Mouse (Mus musculus) forebrain, embryonic 15.5 days (tissue): ENCODE measurements around the gene Psmb5. TPM values are rescaled to one million over a fixed set of nuclear protein-coding genes. Genes with fewer than 3 reads are reported as not detected.

ENCODE experiments used
- ATAC-seq: fragments of 200-750 bp; cut with Nextera tagmentation; replicated peaks from 2 replicates; pipeline ENCODE4 v1.8.0; 2017; ENCODE audit warnings: mild to moderate bottlenecking, moderate TSS enrichment, moderate library complexity
- H3K27ac ChIP-seq: fragments of 300-500 bp; sonication (generic); replicated peaks from 2 replicates; pipeline ENCODE4 v1.5.1; 2015; ENCODE audit warnings: mild to moderate bottlenecking, inconsistent platforms
- H3K27me3 ChIP-seq: fragments of 300-500 bp; sonication (generic); 2 replicates; pipeline ENCODE4 v1.6.1; 2015; ENCODE audit warnings: inconsistent platforms
- H3K36me3 ChIP-seq: fragments of 300-500 bp; sonication (generic); 2 replicates; pipeline ENCODE4 v1.6.1; 2015; ENCODE audit warnings: mild to moderate bottlenecking, inconsistent platforms
- H3K4me1 ChIP-seq: fragments of 300-500 bp; sonication (generic); 2 replicates; pipeline ENCODE4 v1.6.1; 2015; ENCODE audit warnings: inconsistent platforms
- H3K4me2 ChIP-seq: fragments of 300-500 bp; sonication (generic); replicated peaks from 2 replicates; pipeline ENCODE4 v1.6.1; 2015; ENCODE audit warnings: mild to moderate bottlenecking, inconsistent platforms
- H3K4me3 ChIP-seq: fragments of 300-500 bp; sonication (generic); 2 replicates; pipeline ENCODE4 v1.5.1; 2015; ENCODE audit warnings: mild to moderate bottlenecking, inconsistent platforms
- H3K9ac ChIP-seq: fragments of 300-500 bp; sonication (generic); replicated peaks from 2 replicates; pipeline ENCODE4 v1.6.1; 2015; ENCODE audit warnings: mild to moderate bottlenecking, inconsistent platforms
- H3K9me3 ChIP-seq: fragments of 300-500 bp; sonication (generic); 2 replicates; pipeline ENCODE4 v1.6.1; 2016; ENCODE audit warnings: inconsistent platforms
- WGBS: fragments of 180-500 bp; shearing (Covaris S2); methylation state at CpG from one replicate; pipeline ENCODE4 v1.1.7; 2015; ENCODE audit warnings: mixed read lengths; 5-methylcytosine and 5-hydroxymethylcytosine counted together
- polyA plus RNA-seq: library from polyadenylated mRNA; unstranded; fragments of >200 nt; fragmentation: Nextera tagmentation; extraction: Ambion mirVana; gene quantifications from 2 replicates; pipeline ENCODE4 v1.2.1, GENCODE M21; 2015

Gene Psmb5
- 430 and 444 TPM in 2 replicates for polyA plus RNA-seq

GRCm38 (mm10) chr14:54617897-54618365 is at the start of gene Psmb5:
Gene Psmb5 (minus strand): TSS chr14:54618022.
- WGBS: under 1% methylated on average over 25 of the region's 25 CpGs
- H3K27ac ChIP-seq: peak within 1 kb of the TSS; percentile 83
- peaks cover 6% of the 10 kb centered on the region for H3K36me3 ChIP-seq
- peaks cover 18% of the 10 kb centered on the region for H3K4me1 ChIP-seq
- peak; percentile 90 for ATAC-seq
- no peaks in the 10 kb centered on the region for H3K9me3 ChIP-seq
- H3K4me3 ChIP-seq: peak within 1 kb of the TSS; percentile 91
- H3K9ac ChIP-seq: peak within 1 kb of the TSS; percentile 93
- H3K27me3 ChIP-seq: no peaks in the 10 kb centered on the region
- H3K4me2 ChIP-seq: peak within 1 kb of the TSS; percentile 75

GRCm38 (mm10) chr14:54664477-54665222 is 46.8 kb upstream of the Psmb5 start:
- H3K9me3 ChIP-seq: no peaks in the 10 kb centered on the region
- H3K9ac ChIP-seq: no peak overlapping the region
- no peak for ATAC-seq
- H3K27ac ChIP-seq: no peak overlapping the region
- 94% methylated on average over 10 of the region's 10 CpGs for WGBS
- no peaks in the 10 kb centered on the region for H3K4me1 ChIP-seq
- H3K4me3 ChIP-seq: no peak overlapping the region
- H3K36me3 ChIP-seq: peaks cover 87% of the 10 kb centered on the region
- H3K27me3 ChIP-seq: no peaks in the 10 kb centered on the region
- H3K4me2 ChIP-seq: no peak overlapping the region

DNA sequence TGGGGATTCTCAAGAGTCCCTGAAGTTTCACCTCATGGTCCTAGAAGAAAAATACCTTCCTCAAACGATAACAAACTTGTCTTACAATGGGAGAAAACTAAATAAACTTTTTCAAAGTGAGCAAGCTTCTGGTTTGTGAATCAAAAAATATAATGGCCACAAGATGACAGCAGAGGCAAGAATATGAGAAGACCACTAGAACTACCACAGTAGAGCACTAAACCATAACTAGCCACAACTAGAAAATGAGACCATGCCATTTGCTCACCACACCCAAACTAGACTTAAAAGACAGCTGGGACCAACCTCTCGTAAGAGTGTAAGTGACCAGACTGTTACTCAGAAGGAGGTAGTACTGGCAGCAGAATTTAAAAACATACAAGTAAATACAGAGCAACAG is 42.2 kb upstream of the Psmb5 start:
- H3K4me1 ChIP-seq: no peaks in the 10 kb centered on the region
- no peak for ATAC-seq
- H3K27me3 ChIP-seq: no peaks in the 10 kb centered on the region
- H3K27ac ChIP-seq: no peak overlapping the region
- no peak overlapping the region for H3K4me3 ChIP-seq
- no peak overlapping the region for H3K4me2 ChIP-seq
- no peaks in the 10 kb centered on the region for H3K9me3 ChIP-seq
- H3K36me3 ChIP-seq: peaks cover 88% of the 10 kb centered on the region
- no peak overlapping the region for H3K9ac ChIP-seq
- 95% methylated on average over 2 of the region's 2 CpGs for WGBS

DNA sequence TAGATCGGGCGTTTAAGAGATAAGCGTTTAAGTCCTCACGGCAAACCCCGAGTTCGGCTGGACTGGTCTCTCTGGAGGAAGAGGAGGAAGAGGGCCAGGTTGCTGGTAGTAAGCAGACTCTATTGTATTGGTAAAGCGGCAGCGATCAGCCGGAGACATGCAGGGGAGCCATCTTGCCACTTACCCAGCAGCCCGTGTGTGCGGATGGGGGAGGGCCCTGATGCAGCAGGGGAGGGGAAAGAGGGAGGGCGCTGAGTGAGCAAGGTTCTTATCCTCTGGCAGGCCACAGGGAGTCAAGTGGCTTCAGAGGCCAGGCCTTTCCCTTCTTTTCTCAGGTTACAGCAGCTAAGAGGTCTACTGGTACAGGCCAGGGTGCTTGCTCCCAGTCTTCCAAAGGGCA is 35.7 kb upstream of the Psmb5 start:
- WGBS: under 1% methylated on average over 12 of the region's 12 CpGs
- Histone ChIP-seq H3K4me3 (peak overlapping the region; percentile 70), H3K27ac (peak overlapping the region; percentile 86), H3K4me2 (peak overlapping the region; percentile 93), H3K4me1 (peaks cover 46% of the 10 kb centered on the region), H3K36me3 (peaks cover 60% of the 10 kb centered on the region), H3K27me3 (no peaks in the 10 kb centered on the region), H3K9me3 (no peaks in the 10 kb centered on the region), H3K9ac (peak overlapping the region; percentile 74)
- ATAC-seq: peak; percentile 81

- peaks cover 53% of the 10 kb centered on the region for H3K4me1 ChIP-seq
- peak overlapping the region; percentile 74 for H3K9ac ChIP-seq
- ATAC-seq: no peak; the same call in 1 of the 2 replicates
- H3K36me3 ChIP-seq: peaks cover 60% of the 10 kb centered on the region
- H3K27ac ChIP-seq: peak overlapping the region; percentile 86
- peak overlapping the region; percentile 93 for H3K4me2 ChIP-seq
- 0% methylated on average over 7 of the region's 7 CpGs for WGBS
- peak overlapping the region; percentile 70 for H3K4me3 ChIP-seq
- H3K9me3 ChIP-seq: no peaks in the 10 kb centered on the region
- no peaks in the 10 kb centered on the region for H3K27me3 ChIP-seq
Observed at GRCm38 (mm10) chr14:54652787-54653186, 35.0 kb upstream of the Psmb5 start.

DNA sequence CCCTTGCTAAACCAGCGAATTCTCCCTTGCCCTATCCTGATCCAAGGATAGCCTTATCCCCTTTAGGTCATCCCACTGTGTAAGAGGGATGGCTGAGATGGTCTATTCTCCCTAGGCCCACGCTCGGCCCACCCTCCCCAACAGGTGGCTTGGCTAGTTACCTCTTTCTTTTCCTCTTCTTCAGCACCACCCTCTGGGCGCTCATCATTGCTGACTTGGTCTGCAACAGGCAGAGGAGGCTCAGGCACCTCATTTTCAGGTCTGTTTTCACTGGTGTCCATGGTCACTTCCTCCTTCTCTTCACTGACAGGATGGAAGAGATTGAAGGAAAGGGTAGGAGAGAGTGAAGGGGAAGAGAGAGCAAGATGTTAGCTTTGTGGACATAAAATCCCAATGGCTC is 33.7 kb upstream of the Psmb5 start:
- Histone ChIP-seq H3K9me3 (no peaks in the 10 kb centered on the region), H3K4me1 (peaks cover 53% of the 10 kb centered on the region), H3K36me3 (peaks cover 60% of the 10 kb centered on the region), H3K27ac (peak overlapping the region; percentile 86), H3K9ac (no peak overlapping the region), H3K27me3 (no peaks in the 10 kb centered on the region), H3K4me2 (peak overlapping the region; percentile 93), H3K4me3 (0 out of 2 replicates have a peak overlapping the region, but pooled peaks have one; percentile 6)
- WGBS: 62% methylated on average over 4 of the region's 4 CpGs
- no peak for ATAC-seq

DNA sequence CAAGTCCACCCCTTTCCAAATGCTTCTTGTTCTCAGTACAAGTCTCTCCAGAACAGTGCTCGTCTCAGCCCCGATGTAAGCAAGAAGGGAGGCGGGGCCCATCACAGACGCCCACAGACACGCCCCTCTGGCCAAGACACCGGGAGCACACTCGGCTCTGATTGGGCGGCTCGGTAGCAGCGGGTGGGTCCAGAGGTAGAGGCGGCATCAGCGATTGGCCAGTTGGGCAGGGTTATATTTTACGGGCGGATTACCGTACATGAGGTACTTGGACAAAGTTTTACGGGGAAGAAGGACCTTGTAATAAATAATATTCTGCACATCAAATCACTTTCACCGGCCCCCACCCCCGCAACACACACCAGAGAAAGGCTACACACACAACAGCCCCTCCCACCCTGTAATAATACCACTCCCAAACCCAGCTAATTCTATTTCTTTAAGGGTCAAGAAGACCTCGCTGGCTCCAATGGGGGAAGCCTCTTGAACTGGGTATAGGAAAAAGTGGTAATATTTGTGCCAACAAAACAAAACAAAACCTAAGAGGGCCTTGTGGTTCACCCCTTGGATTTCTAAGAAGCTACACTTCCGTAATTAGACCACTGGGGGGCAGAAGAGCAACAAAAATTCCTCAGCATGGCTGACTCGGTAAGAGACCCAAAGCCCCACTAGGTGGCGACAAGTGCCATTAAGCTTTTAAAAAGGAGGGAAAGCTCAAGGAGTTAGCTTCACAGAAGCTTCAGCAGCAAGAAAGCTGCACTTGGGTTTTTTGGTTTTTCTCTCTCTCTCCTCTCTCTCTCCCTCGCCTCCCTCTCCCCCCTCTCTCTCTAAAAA is 33.0 kb upstream of the Psmb5 start:
- Histone ChIP-seq H3K9me3 (no peaks in the 10 kb centered on the region), H3K9ac (no peak overlapping the region), H3K36me3 (peaks cover 60% of the 10 kb centered on the region), H3K27me3 (no peaks in the 10 kb centered on the region), H3K27ac (peak overlapping the region; percentile 86; the same call in 1 of the 2 replicates), H3K4me3 (0 out of 2 replicates have a peak overlapping the region, but pooled peaks have one; percentile 6), H3K4me2 (peak overlapping the region; percentile 93), H3K4me1 (peaks cover 53% of the 10 kb centered on the region)
- WGBS: 64% methylated on average over 23 of the region's 23 CpGs
- ATAC-seq: peak; percentile 40

- Histone ChIP-seq H3K4me3 (no peak overlapping the region), H3K36me3 (peaks cover 83% of the 10 kb centered on the region), H3K27ac (no peak overlapping the region), H3K27me3 (no peaks in the 10 kb centered on the region), H3K9ac (no peak overlapping the region), H3K4me1 (peaks cover 46% of the 10 kb centered on the region), H3K4me2 (no peak overlapping the region), H3K9me3 (no peaks in the 10 kb centered on the region)
- WGBS: 82% methylated on average over 4 of the region's 4 CpGs
- no peak for ATAC-seq
Observed at GRCm38 (mm10) chr14:54647900-54648299, 30.1 kb upstream of the Psmb5 start.

DNA sequence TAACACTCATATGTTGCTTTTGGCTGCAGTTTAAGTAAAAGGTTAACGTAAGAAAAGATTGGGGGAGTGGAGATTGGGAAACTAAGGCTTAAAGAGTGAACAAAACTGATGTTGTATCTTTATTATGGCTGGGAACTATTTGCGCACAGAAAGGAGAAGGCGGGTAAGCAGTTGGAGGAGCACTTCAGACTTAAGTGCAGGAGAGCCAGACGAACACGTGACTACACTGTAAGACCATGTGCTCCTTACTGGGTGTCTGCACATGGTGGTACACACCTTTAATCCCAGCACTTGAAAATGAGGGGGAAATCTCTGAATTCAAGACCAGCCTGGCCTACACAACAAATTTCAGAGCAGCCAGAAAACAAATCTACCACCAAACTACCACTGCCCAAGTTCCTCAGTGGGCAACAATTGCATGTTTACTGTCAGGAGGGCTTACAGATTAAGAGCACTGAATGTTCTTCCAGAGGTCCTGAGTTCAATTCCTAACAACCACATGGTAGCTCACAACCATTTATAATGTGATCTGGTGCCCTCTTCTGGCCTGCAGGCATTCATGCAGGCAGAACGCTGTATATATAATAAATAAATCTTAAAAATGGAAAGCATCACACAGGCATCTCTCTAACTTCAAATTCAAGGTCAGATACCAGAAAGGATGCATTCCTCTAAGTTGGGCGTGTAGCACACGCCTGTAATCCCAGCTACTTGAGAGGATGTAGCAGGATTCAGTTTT is 29.2 kb upstream of the Psmb5 start:
- peaks cover 38% of the 10 kb centered on the region for H3K4me1 ChIP-seq
- peaks cover 91% of the 10 kb centered on the region for H3K36me3 ChIP-seq
- 91% methylated on average over 8 of the region's 8 CpGs for WGBS
- no peak overlapping the region for H3K4me3 ChIP-seq
- ATAC-seq: no peak
- no peaks in the 10 kb centered on the region for H3K9me3 ChIP-seq
- H3K9ac ChIP-seq: no peak overlapping the region
- H3K27me3 ChIP-seq: no peaks in the 10 kb centered on the region
- H3K27ac ChIP-seq: no peak overlapping the region
- no peak overlapping the region for H3K4me2 ChIP-seq

DNA sequence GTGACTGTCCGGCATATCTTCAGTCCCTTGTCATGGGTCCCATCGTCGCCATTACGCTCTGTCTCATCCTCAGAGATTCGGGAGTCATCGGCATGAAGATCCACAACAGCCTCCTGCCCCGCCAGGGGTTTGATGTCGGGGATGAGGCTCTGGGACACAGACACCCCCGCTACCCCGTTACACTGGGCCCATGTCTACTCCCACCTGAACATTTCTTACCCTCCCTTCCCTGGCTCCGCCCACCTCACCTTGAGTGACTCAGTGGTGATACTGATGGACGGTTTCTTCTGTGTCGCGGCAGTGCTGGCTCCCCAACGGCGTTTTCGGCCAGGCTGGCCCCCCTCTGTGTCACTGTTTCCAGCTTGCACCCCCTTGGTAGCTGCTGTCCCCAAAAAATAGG is 28.6 kb upstream of the Psmb5 start:
- ATAC-seq: no peak
- 95% methylated on average over 17 of the region's 17 CpGs for WGBS
- H3K4me3 ChIP-seq: no peak overlapping the region
- no peaks in the 10 kb centered on the region for H3K9me3 ChIP-seq
- H3K4me1 ChIP-seq: peaks cover 32% of the 10 kb centered on the region
- peaks cover 87% of the 10 kb centered on the region for H3K36me3 ChIP-seq
- H3K27ac ChIP-seq: no peak overlapping the region
- H3K9ac ChIP-seq: no peak overlapping the region
- H3K4me2 ChIP-seq: no peak overlapping the region
- no peaks in the 10 kb centered on the region for H3K27me3 ChIP-seq

DNA sequence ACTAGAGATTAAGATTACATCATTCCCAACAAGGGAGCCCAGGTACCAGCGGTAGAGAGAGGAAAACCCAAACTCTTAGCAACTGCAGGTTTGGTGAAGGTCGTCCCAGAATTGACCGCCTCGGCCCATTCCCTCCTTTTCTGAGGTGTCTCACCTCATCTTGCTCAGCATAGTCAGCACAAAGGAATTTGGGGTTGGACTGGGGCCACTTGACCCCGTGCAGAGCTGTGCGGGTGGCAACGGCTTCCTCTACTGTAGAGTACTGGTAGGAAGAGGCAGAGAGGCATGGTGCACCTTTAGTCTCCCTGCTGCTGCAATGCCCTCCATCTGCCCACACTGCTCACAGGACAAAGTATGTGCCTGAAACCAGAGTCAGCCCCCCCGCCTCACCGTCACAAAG is 26.5 kb upstream of the Psmb5 start:
- WGBS: 86% methylated on average over 9 of the region's 9 CpGs

More for the DNA sequence above, 26.5 kb upstream of the Psmb5 start:
- H3K9ac ChIP-seq: no peak overlapping the region
- H3K4me3 ChIP-seq: no peak overlapping the region
- no peak overlapping the region for H3K27ac ChIP-seq
- peaks cover 69% of the 10 kb centered on the region for H3K36me3 ChIP-seq
- no peaks in the 10 kb centered on the region for H3K9me3 ChIP-seq
- H3K4me1 ChIP-seq: peaks cover 26% of the 10 kb centered on the region
- ATAC-seq: no peak
- H3K4me2 ChIP-seq: no peak overlapping the region
- H3K27me3 ChIP-seq: no peaks in the 10 kb centered on the region
